Comparison of ENCODE assay signal across 25 mouse cellular contexts in genomic region chr17:43832401-43833124, GRCm38 (mm10). TPM values are rescaled to one million over a fixed set of nuclear protein-coding genes. Genes with fewer than 3 reads are reported as not detected.
DNase-seq lines count a peak whose midpoint lies in the region; ATAC-seq and TF ChIP-seq lines count a peak whose summit lies in the region.
"Had no signal": no experiment of that assay in that cellular context is flagged by ENCODE, and none has a peak within 500 bp of the region (broad histone marks: within the 10 kb centered on the region; RNA-seq: fewer than 3 reads in every experiment).

No protein-coding gene starts in this region.

- no peaks in the 10 kb centered on the region for H3K4me1 ChIP-seq in kidney, embryonic 15.5 days
- peaks cover 4% of the 10 kb centered on the region; the same call in 1 of the 2 replicates for H3K4me1 ChIP-seq in heart, adult 2 months (ENCODE audit: control insufficient read depth, insufficient read depth, low read length)
- H3K4me1 ChIP-seq: forebrain, embryonic 15.5 days; limb, embryonic 10.5 days; liver, embryonic 13.5 days; lung, embryonic 15.5 days; neural tube, embryonic 12.5 days; stomach, embryonic 15.5 days had no signal

- intact Hi-C loops in heart, adult 2 months (cut with DNase I) = no loop called here

- H3K36me3 ChIP-seq in kidney, embryonic 15.5 days = no peaks in the 10 kb centered on the region
- peaks cover 18% of the 10 kb centered on the region for H3K36me3 ChIP-seq in heart, adult 2 months (ENCODE audit: control insufficient read depth, insufficient read depth, low read length)
- H3K36me3 ChIP-seq: embryonic facial prominence, embryonic 10.5 days; forebrain, embryonic 15.5 days; heart, embryonic 13.5 days; hindbrain, embryonic 13.5 days; limb, embryonic 10.5 days; liver, embryonic 13.5 days; lung, embryonic 15.5 days; midbrain, embryonic 15.5 days; neural tube, embryonic 12.5 days; stomach, embryonic 15.5 days had no signal

- peak overlapping the region; percentile 44 for H3K4me2 ChIP-seq in kidney, embryonic 15.5 days
- H3K4me2 ChIP-seq: forebrain, embryonic 15.5 days; heart, embryonic 13.5 days; hindbrain, embryonic 13.5 days; liver, embryonic 13.5 days; lung, embryonic 15.5 days; midbrain, embryonic 15.5 days; neural tube, embryonic 12.5 days; stomach, embryonic 15.5 days had no signal

- no peak overlapping the region for H3K9ac ChIP-seq in kidney, embryonic 15.5 days
- H3K9ac ChIP-seq in heart, adult 2 months (ENCODE audit: low read depth, low read length) = no peak overlapping the region
- H3K9ac ChIP-seq: forebrain, embryonic 15.5 days; heart, embryonic 13.5 days; hindbrain, embryonic 13.5 days; liver, embryonic 13.5 days; lung, embryonic 15.5 days; midbrain, embryonic 15.5 days; neural tube, embryonic 12.5 days; stomach, embryonic 15.5 days had no signal

- no peak for TF ChIP-seq EP300 in heart, adult 2 months (IDR thresholded peaks at IDR 0.05; ENCODE audit: insufficient read depth, low read depth, low read length)

- H3K9me3 ChIP-seq in kidney, embryonic 15.5 days (replicated peaks) = no peaks in the 10 kb centered on the region
- H3K9me3 ChIP-seq: embryonic facial prominence, embryonic 10.5 days; forebrain, embryonic 15.5 days; heart, embryonic 13.5 days; hindbrain, embryonic 13.5 days; limb, embryonic 10.5 days; liver, embryonic 13.5 days; lung, embryonic 15.5 days; midbrain, embryonic 15.5 days; neural tube, embryonic 12.5 days; stomach, embryonic 15.5 days had no signal

- H3K27me3 ChIP-seq in kidney, embryonic 15.5 days = no peaks in the 10 kb centered on the region
- H3K27me3 ChIP-seq in heart, adult 2 months (ENCODE audit: control insufficient read depth, insufficient read depth, low read length) = no peaks in the 10 kb centered on the region
- H3K27me3 ChIP-seq: forebrain, embryonic 15.5 days; heart, embryonic 13.5 days; hindbrain, embryonic 13.5 days; liver, embryonic 13.5 days; lung, embryonic 15.5 days; midbrain, embryonic 15.5 days; neural tube, embryonic 12.5 days; stomach, embryonic 15.5 days had no signal

- no peak for DNase-seq in kidney, adult 11 months
- DNase-seq in retina, postnatal 1 day = peak; percentile 18
- no peak for DNase-seq in retina, embryonic 14.5 days (ENCODE audit: low spot score)
- peak; percentile 8 to 35 for DNase-seq in kidney, postnatal 36 days
- peak; percentile 30 for DNase-seq in testis, postnatal 10 days (ENCODE audit: low spot score)
- no peak for DNase-seq in cerebellum, postnatal 4 days (ENCODE audit: low spot score in 2 of 2)
- no peak for DNase-seq in heart, adult 2 months
- DNase-seq: adrenal gland, postnatal 36 days; cerebellum, adult 9-11 months; gastrocnemius, postnatal 10 days; liver, embryonic 13.5 days; right cerebral cortex, postnatal 4 days had no signal

- 67% methylated on average over 15 of the region's 15 CpGs for WGBS in kidney, embryonic 15.5 days
- WGBS in heart, adult 2 months = 71% methylated on average over 15 of the region's 15 CpGs

- no peak for TF ChIP-seq CTCF in heart, adult 2 months (IDR thresholded peaks at IDR 0.05)

- no peak overlapping the region for H3K27ac ChIP-seq in kidney, embryonic 15.5 days
- H3K27ac ChIP-seq in heart, adult 2 months = no peak overlapping the region
- H3K27ac ChIP-seq: embryonic facial prominence, embryonic 10.5 days; forebrain, embryonic 15.5 days; heart, embryonic 13.5 days; hindbrain, embryonic 13.5 days; limb, embryonic 10.5 days; liver, embryonic 13.5 days; lung, embryonic 15.5 days; macrophage; midbrain, embryonic 15.5 days; neural tube, embryonic 12.5 days; stomach, embryonic 15.5 days had no signal

- H3K4me3 ChIP-seq in kidney, embryonic 15.5 days (replicated peaks) = peak overlapping the region; percentile 17
- H3K4me3 ChIP-seq in heart, adult 2 months = no peak overlapping the region
- H3K4me3 ChIP-seq: embryonic facial prominence, embryonic 10.5 days; forebrain, embryonic 15.5 days; heart, embryonic 13.5 days; hindbrain, embryonic 13.5 days; limb, embryonic 10.5 days; liver, embryonic 13.5 days; lung, embryonic 15.5 days; midbrain, embryonic 15.5 days; neural tube, embryonic 12.5 days; stomach, embryonic 15.5 days had no signal

- TF ChIP-seq POLR2A in heart, adult 2 months (IDR thresholded peaks at IDR 0.05; ENCODE audit: insufficient read depth, low read depth, low read length) = no peak

- ATAC-seq in kidney, embryonic 15.5 days (replicated peaks; ENCODE audit: low FRiP score) = 0 out of 2 replicates have a peak, but pooled peaks have one; percentile 18
- ATAC-seq: forebrain, embryonic 15.5 days; inflammation-experienced regulatory T-cells, adult 6 months; midbrain, embryonic 15.5 days had no signal

- H3K79me2 ChIP-seq in heart, adult 2 months (replicated peaks; ENCODE audit: control insufficient read depth, insufficient read depth, low read length) = peaks cover 3% of the 10 kb centered on the region; the same call in 1 of the 2 replicates

RNA-seq across cellular contexts. Expression of gene Rcan2, which starts 31.4 kb away (rescaled TPM):
- 4.5 and 6.8 TPM in 2 replicates for polyA plus RNA-seq in kidney, embryonic 15.5 days (2015; fragmentation: Nextera tagmentation; extraction: Ambion mirVana)
- 100 to 1,000 TPM; 382 to 439 TPM for total RNA-seq in heart, adult 2 months (2021)
- polyA plus RNA-seq in heart, adult 2 months (2012; rRNA removed) = 195 and 279 TPM in 2 replicates
- total RNA-seq: granulocyte monocyte progenitor cell, adult 5-6 weeks had no signal
- polyA plus RNA-seq: inflammation-experienced regulatory T-cells, adult 6 months; macrophage had no signal

Comparison
In these comparisons a context has a peak if more than half of its experiments do, and no peak if none do; other contexts are left out.
1. DNase-seq: peak in retina, postnatal 1 day (single experiment), kidney, postnatal 36 days (2 of 2) and testis, postnatal 10 days (single experiment); none in kidney, adult 11 months (single experiment), retina, embryonic 14.5 days (single experiment), cerebellum, postnatal 4 days (0 of 2) and heart, adult 2 months (0 of 2).
2. RNA of gene Rcan2, which starts 31.4 kb away (polyA plus RNA-seq): 195 to 279 TPM in heart, adult 2 months; 4.5 to 6.8 TPM in kidney, embryonic 15.5 days; every median in the first group is over 10 times any median in the second.